Mouse (Mus musculus) lung, embryonic 16.5 days (tissue): ENCODE measurements at regions not wholly inside any gene's neighbourhood (a gene's known extent, or its start where the extent isn't known, plus 50 kb on each side); places are given as distances from the start of the nearest gene placed in this dataset.

Experiments used
- ATAC-seq: fragments of 200-750 bp; cut with Nextera tagmentation; 2 replicates; pipeline ENCODE4 v1.8.0; 2017; ENCODE audit warnings: low read depth, mild to moderate bottlenecking, moderate library complexity
- H3K27ac ChIP-seq: fragments of 300-500 bp; sonication (generic); 2 replicates; pipeline ENCODE4 v1.5.1; 2014; ENCODE audit warnings: mild to moderate bottlenecking, control low read depth, low read length
- H3K27me3 ChIP-seq: fragments of 300-500 bp; sonication (generic); 2 replicates; pipeline ENCODE4 v1.6.1; 2014; ENCODE audit warnings: low read depth, low read length, mixed read lengths; ENCODE audit not compliant: control insufficient read depth, insufficient read depth
- H3K36me3 ChIP-seq: fragments of 300-500 bp; sonication (generic); 2 replicates; pipeline ENCODE4 v1.6.1; 2014; ENCODE audit warnings: low read length; ENCODE audit not compliant: control insufficient read depth, insufficient read depth
- H3K4me1 ChIP-seq: fragments of 300-500 bp; sonication (generic); replicated peaks from 2 replicates; pipeline ENCODE4 v1.6.1; 2014; ENCODE audit warnings: low read length, mixed read lengths; ENCODE audit not compliant: control insufficient read depth, insufficient read depth
- H3K4me2 ChIP-seq: fragments of 300-500 bp; sonication (generic); 2 replicates; pipeline ENCODE4 v1.6.1; 2014; ENCODE audit warnings: low read depth, low read length, control low read depth
- H3K4me3 ChIP-seq: fragments of 300-500 bp; sonication (generic); 2 replicates; pipeline ENCODE4 v1.5.1; 2014; ENCODE audit warnings: mild to moderate bottlenecking, low read length, control low read depth
- H3K9ac ChIP-seq: fragments of 300-500 bp; sonication (generic); 2 replicates; pipeline ENCODE4 v1.6.1; 2014; ENCODE audit warnings: low read length, control low read depth
- H3K9me3 ChIP-seq: fragments of 300-500 bp; sonication (generic); 2 replicates; pipeline ENCODE4 v1.6.1; 2016; ENCODE audit warnings: low read length; ENCODE audit not compliant: control insufficient read depth
- WGBS: fragments of 180-500 bp; shearing (Covaris S2); extraction: QIAGEN DNeasy Blood & Tissue Kit; methylation state at CpG from one replicate; pipeline ENCODE4 v1.1.7; 2014; 5-methylcytosine and 5-hydroxymethylcytosine counted together

- H3K27me3 ChIP-seq = no peaks in the 10 kb centered on the region
- no peak overlapping the region for H3K9ac ChIP-seq
- H3K4me2 ChIP-seq = no peak overlapping the region
- no peaks in the 10 kb centered on the region for H3K4me1 ChIP-seq
- 24% methylated on average over 1 of the region's 1 CpGs for WGBS
- H3K36me3 ChIP-seq = no peaks in the 10 kb centered on the region
- no peaks in the 10 kb centered on the region for H3K9me3 ChIP-seq
- no peak for ATAC-seq
- H3K4me3 ChIP-seq = no peak overlapping the region
- H3K27ac ChIP-seq = no peak overlapping the region
These were observed 512.5 kb upstream of the Apob start for GRCm38 (mm10) chr12:7464947-7465346.

GRCm38 (mm10) chr12:7512579-7513248 is 464.7 kb upstream of the Apob start:
- WGBS = 84% methylated on average over 12 of the region's 12 CpGs

GRCm38 (mm10) chr12:7537389-7537788 is 440.1 kb upstream of the Apob start:
- Histone ChIP-seq H3K27ac (no peak overlapping the region), H3K4me3 (no peak overlapping the region), H3K9me3 (no peaks in the 10 kb centered on the region), H3K4me1 (no peaks in the 10 kb centered on the region), H3K4me2 (no peak overlapping the region), H3K9ac (no peak overlapping the region), H3K27me3 (no peaks in the 10 kb centered on the region), H3K36me3 (no peaks in the 10 kb centered on the region)
- no peak for ATAC-seq

More at GRCm38 (mm10) chr12:7512579-7513248, 464.7 kb upstream of the Apob start:
- no peak for ATAC-seq
- H3K27ac ChIP-seq = no peak overlapping the region
- H3K36me3 ChIP-seq = no peaks in the 10 kb centered on the region
- H3K9me3 ChIP-seq = no peaks in the 10 kb centered on the region
- no peaks in the 10 kb centered on the region for H3K4me1 ChIP-seq
- H3K4me3 ChIP-seq = no peak overlapping the region
- no peaks in the 10 kb centered on the region for H3K27me3 ChIP-seq
- H3K4me2 ChIP-seq = no peak overlapping the region
- H3K9ac ChIP-seq = no peak overlapping the region

- Histone ChIP-seq H3K27me3 (no peaks in the 10 kb centered on the region), H3K27ac (no peak overlapping the region), H3K4me1 (no peaks in the 10 kb centered on the region), H3K36me3 (no peaks in the 10 kb centered on the region), H3K9me3 (no peaks in the 10 kb centered on the region), H3K4me3 (no peak overlapping the region), H3K9ac (no peak overlapping the region), H3K4me2 (no peak overlapping the region)
- 45% methylated on average over 8 of the region's 8 CpGs for WGBS
- ATAC-seq = no peak
These were observed 434.0 kb upstream of the Apob start for GRCm38 (mm10) chr12:7543281-7543981.

DNA sequence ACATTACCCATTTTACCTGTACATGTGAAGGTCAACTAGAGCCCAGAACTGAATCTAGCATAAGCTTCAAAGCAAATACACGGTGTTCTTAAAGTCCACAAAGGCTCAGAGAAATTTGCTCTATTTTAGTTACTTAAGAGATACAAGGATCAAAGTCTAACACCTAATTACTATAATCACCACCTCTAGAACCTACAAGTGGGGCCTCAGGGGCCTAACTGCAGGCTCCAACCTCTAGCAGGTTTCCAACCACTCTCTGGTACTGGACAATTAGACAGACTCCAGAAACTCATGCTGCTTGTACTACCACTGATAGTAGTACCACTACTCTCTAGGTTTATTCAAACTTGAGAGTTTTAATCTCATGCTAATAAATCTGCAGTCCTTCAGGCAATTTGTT is 428.7 kb upstream of the Apob start:
- Histone ChIP-seq H3K4me3 (no peak overlapping the region), H3K4me1 (no peaks in the 10 kb centered on the region), H3K27me3 (no peaks in the 10 kb centered on the region), H3K9me3 (no peaks in the 10 kb centered on the region), H3K9ac (no peak overlapping the region), H3K4me2 (no peak overlapping the region), H3K36me3 (no peaks in the 10 kb centered on the region), H3K27ac (no peak overlapping the region)
- no peak for ATAC-seq
- 75% methylated on average over 1 of the region's 1 CpGs for WGBS

- Histone ChIP-seq H3K9ac (no peak overlapping the region), H3K4me2 (no peak overlapping the region), H3K27me3 (no peaks in the 10 kb centered on the region), H3K27ac (no peak overlapping the region), H3K4me1 (no peaks in the 10 kb centered on the region), H3K36me3 (no peaks in the 10 kb centered on the region), H3K4me3 (no peak overlapping the region), H3K9me3 (no peaks in the 10 kb centered on the region)
- ATAC-seq = no peak
- WGBS = 81% methylated on average over 1 of the region's 1 CpGs
These were observed 417.2 kb upstream of the Apob start for GRCm38 (mm10) chr12:7560245-7560644.

DNA sequence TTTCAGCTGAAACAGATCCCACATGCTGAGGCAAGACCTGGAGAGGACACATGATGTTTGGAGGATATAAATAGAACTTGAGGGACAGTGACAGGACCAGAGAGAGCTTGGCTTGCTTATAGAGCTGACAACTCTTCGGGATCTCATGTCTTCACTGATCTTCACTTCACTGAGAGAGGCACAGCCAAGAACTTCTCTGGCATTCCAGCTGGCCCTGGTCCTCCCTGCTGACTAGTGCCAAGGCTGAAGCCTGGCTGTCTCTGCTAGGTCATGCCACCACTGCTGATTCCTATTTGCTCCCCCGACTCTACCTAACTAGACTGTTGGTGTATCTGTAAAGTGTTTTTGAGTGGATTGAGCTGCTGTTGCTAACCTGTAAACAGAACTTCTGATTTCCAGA is 401.4 kb upstream of the Apob start:
- no peak overlapping the region for H3K4me2 ChIP-seq
- H3K9ac ChIP-seq = no peak overlapping the region
- WGBS = 78% methylated on average over 2 of the region's 2 CpGs
- no peaks in the 10 kb centered on the region for H3K27me3 ChIP-seq
- H3K27ac ChIP-seq = no peak overlapping the region
- no peaks in the 10 kb centered on the region for H3K36me3 ChIP-seq
- H3K9me3 ChIP-seq = no peaks in the 10 kb centered on the region
- H3K4me1 ChIP-seq = no peaks in the 10 kb centered on the region
- H3K4me3 ChIP-seq = no peak overlapping the region
- no peak for ATAC-seq

DNA sequence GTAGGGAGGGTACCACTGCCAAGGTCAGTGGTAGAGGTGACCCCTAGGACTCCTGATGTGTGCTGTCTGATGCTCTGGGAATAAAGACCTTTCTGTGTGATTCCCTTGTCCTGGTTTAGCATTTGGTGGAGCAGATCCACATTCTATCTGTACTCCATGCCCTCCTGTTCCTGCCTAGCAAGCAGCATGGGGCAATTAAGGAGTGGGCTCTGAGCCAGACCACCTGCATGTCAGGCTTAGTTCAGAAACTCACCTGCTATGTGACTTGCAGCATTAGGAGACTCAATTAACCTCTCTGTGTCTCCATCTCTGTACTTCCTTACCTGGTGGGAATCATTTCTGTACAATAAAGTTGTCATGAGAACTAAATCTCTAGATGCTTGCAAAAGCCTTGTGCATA is 389.9 kb upstream of the Apob start:
- ATAC-seq = no peak
- Histone ChIP-seq H3K27me3 (no peaks in the 10 kb centered on the region), H3K4me1 (no peaks in the 10 kb centered on the region), H3K36me3 (no peaks in the 10 kb centered on the region), H3K9ac (no peak overlapping the region), H3K4me2 (no peak overlapping the region), H3K27ac (no peak overlapping the region), H3K9me3 (no peaks in the 10 kb centered on the region), H3K4me3 (no peak overlapping the region)

DNA sequence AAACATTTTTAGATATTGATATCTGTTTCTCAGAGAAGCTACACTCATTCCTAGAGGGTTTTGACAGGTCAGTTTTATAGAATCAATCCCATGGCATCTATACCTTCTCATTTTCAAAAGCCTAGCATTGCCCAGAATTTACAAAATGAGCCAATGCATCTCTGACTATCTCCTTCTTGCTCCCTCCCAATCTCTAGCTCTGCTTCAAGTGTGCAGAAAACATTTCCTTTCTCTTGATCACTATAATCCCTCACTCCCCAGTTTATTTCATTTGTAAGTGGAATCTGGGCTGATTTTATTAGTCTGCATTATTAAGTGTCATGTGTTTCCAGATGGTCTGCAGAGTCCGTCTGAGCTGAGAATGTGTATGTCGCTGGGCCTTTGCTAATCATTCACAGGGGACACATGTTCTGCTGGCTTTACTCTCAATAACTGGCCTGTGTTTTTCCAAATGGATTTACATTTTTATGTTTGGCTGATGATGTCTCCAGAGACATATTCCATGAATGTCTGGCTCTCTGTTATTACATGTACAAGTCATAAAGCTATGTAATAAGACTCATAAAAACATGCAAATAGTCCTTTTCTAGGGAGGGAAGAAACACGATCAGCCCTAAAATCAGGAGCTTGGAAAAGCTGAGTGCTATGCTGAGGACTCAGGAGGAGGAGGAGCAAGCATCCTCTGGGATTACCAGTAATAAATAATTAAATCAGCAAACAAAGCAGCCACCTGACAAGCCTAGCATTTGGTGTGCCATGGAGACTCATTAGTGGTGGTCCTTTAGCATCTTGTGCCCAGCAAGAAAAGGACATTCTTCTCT is 366.0 kb upstream of the Apob start:
- Histone ChIP-seq H3K4me3 (no peak overlapping the region), H3K36me3 (no peaks in the 10 kb centered on the region), H3K27ac (no peak overlapping the region), H3K4me2 (no peak overlapping the region), H3K9me3 (no peaks in the 10 kb centered on the region), H3K4me1 (no peaks in the 10 kb centered on the region), H3K27me3 (no peaks in the 10 kb centered on the region), H3K9ac (no peak overlapping the region)
- no peak for ATAC-seq
- WGBS = 53% methylated on average over 3 of the region's 3 CpGs
